12 mouse cellular contexts compared by ENCODE assay signal in genomic region chr12:104422615-104423392, GRCm38 (mm10). TPM values are rescaled to one million over a fixed set of nuclear protein-coding genes. Genes with fewer than 3 reads are reported as not detected.
DNase-seq lines count a peak whose midpoint lies in the region; ATAC-seq and TF ChIP-seq lines count a peak whose summit lies in the region.
"Had no signal": no experiment of that assay in that cellular context is flagged by ENCODE, and none has a peak within 500 bp of the region (broad histone marks: within the 10 kb centered on the region; RNA-seq: fewer than 3 reads in every experiment).

No protein-coding gene starts in this region.

- H3K27ac ChIP-seq in limb, embryonic 15.5 days: no peak overlapping the region; the same call in 1 of the 2 replicates
- no peak overlapping the region for H3K27ac ChIP-seq in liver, embryonic 12.5 days
- H3K27ac ChIP-seq: forebrain, embryonic 12.5 days had no signal

- TF ChIP-seq POLR2A in lung, adult 2 months (IDR thresholded peaks at IDR 0.05; ENCODE audit: borderline replicate concordance, extremely low read depth, low read depth, low read length): no peak

- WGBS in lung, adult 2 months: 51% methylated on average over 11 of the region's 11 CpGs
- WGBS in limb, embryonic 15.5 days: 52% methylated on average over 11 of the region's 11 CpGs
- WGBS in liver, embryonic 12.5 days (ENCODE audit: insufficient replicate concordance): 73% methylated on average over 11 of the region's 11 CpGs

- no peaks in the 10 kb centered on the region for H3K4me1 ChIP-seq in lung, adult 2 months (ENCODE audit: control insufficient read depth, insufficient read depth, low read length)
- H3K4me1 ChIP-seq in limb, embryonic 15.5 days: peaks cover 21% of the 10 kb centered on the region
- no peaks in the 10 kb centered on the region for H3K4me1 ChIP-seq in liver, embryonic 12.5 days
- H3K4me1 ChIP-seq: forebrain, embryonic 12.5 days had no signal

- no peak overlapping the region for H3K4me2 ChIP-seq in limb, embryonic 15.5 days
- no peak overlapping the region for H3K4me2 ChIP-seq in liver, embryonic 12.5 days
- H3K4me2 ChIP-seq: forebrain, embryonic 12.5 days had no signal

- H3K36me3 ChIP-seq in limb, embryonic 15.5 days: no peaks in the 10 kb centered on the region
- no peaks in the 10 kb centered on the region for H3K36me3 ChIP-seq in liver, embryonic 12.5 days
- H3K36me3 ChIP-seq: forebrain, embryonic 12.5 days had no signal

- H3K4me3 ChIP-seq in lung, adult 2 months (replicated peaks; ENCODE audit: extremely low read depth, low read depth, low read length): no peak overlapping the region
- H3K4me3 ChIP-seq in limb, embryonic 15.5 days: no peak overlapping the region
- no peak overlapping the region for H3K4me3 ChIP-seq in liver, embryonic 12.5 days
- H3K4me3 ChIP-seq: forebrain, embryonic 12.5 days had no signal

- ATAC-seq in limb, embryonic 15.5 days (ENCODE audit: insufficient number of reproducible peaks, low FRiP score, low TSS enrichment, low read depth): peak; percentile 63
- no peak for ATAC-seq in liver, embryonic 12.5 days

- no peak for TF ChIP-seq CTCF in lung, adult 2 months (IDR thresholded peaks at IDR 0.05; ENCODE audit: insufficient read depth, low read length)

- DNase-seq in adrenal gland, adult 2 months: peak; percentile 57
- DNase-seq in adrenal gland, adult 18-20 months (ENCODE audit: low spot score in 2 of 2): no peak
- DNase-seq in lung, postnatal 10 days: peak; percentile 35
- DNase-seq in lung, adult 2 months: no peak
- peak; percentile 37 for DNase-seq in kidney, adult 11 months
- DNase-seq in cerebellum, postnatal 25 days: no peak

- H3K9ac ChIP-seq in limb, embryonic 15.5 days: no peak overlapping the region
- H3K9ac ChIP-seq in liver, embryonic 12.5 days: no peak overlapping the region
- H3K9ac ChIP-seq: forebrain, embryonic 12.5 days had no signal

- 0 out of 2 replicates have a peak, but pooled peaks cover 6% of the 10 kb centered on the region for H3K27me3 ChIP-seq in limb, embryonic 15.5 days
- H3K27me3 ChIP-seq in liver, embryonic 12.5 days (replicated peaks): peaks cover 4% of the 10 kb centered on the region; the same call in 1 of the 2 replicates

- H3K9me3 ChIP-seq in limb, embryonic 15.5 days: no peaks in the 10 kb centered on the region
- H3K9me3 ChIP-seq in liver, embryonic 12.5 days (replicated peaks): no peaks in the 10 kb centered on the region
- H3K9me3 ChIP-seq: forebrain, embryonic 12.5 days had no signal

RNA-seq across cellular contexts. Expression of gene Serpina3n, which starts 16.3 kb away (rescaled TPM):
- total RNA-seq in adrenal gland, adult 2 months (2021): 10 to 100 TPM in 1 of 2 experiments, 1 to 10 TPM in 1; 8.2 to 21.9 TPM
- 14.3 and 14.4 TPM in 2 replicates for polyA plus RNA-seq in adrenal gland, adult 2 months (2012; rRNA removed)
- total RNA-seq in adrenal gland, adult 18-20 months (2021): 10 to 100 TPM in 1 of 2 experiments, 1 to 10 TPM in 1; 6.0 to 33.8 TPM
- polyA plus RNA-seq in lung, adult 2 months (2012; rRNA removed): 106 and 130 TPM in 2 replicates
- 0.95 and 1.3 TPM in 2 replicates for polyA plus RNA-seq in limb, embryonic 15.5 days (2015; fragmentation: Nextera tagmentation; extraction: Ambion mirVana)
- polyA plus RNA-seq in liver, embryonic 12.5 days (2016; fragmentation: Nextera tagmentation; extraction: Ambion mirVana): not detected in 2 replicates
- polyA plus RNA-seq: C2C12; forebrain, embryonic 12.5 days had no signal

RNA-seq across cellular contexts. Expression of gene Gsc, which starts 50.3 kb away (rescaled TPM):
- not detected for total RNA-seq in adrenal gland, adult 2 months (2021)
- polyA plus RNA-seq in adrenal gland, adult 2 months (2012; rRNA removed): 0.08 and 0.32 TPM in 2 replicates
- total RNA-seq in adrenal gland, adult 18-20 months (2021): not detected
- polyA plus RNA-seq in lung, adult 2 months (2012; rRNA removed): 0.08 and 0.95 TPM in 2 replicates
- 4.2 and 7.2 TPM in 2 replicates for polyA plus RNA-seq in limb, embryonic 15.5 days (2015; fragmentation: Nextera tagmentation; extraction: Ambion mirVana)
- polyA plus RNA-seq in liver, embryonic 12.5 days (2016; fragmentation: Nextera tagmentation; extraction: Ambion mirVana): 0.13 TPM in 1 of 2 replicates, not detected in the other
- total RNA-seq: heart, postnatal 14 days; layer of hippocampus, postnatal 10 days had no signal
- polyA plus RNA-seq: C2C12 had no signal

Comparison
In these comparisons a context has a peak if more than half of its experiments do, and no peak if none do; other contexts are left out.
1. DNase-seq: peak in adrenal gland, adult 2 months (single experiment), lung, postnatal 10 days (single experiment) and kidney, adult 11 months (single experiment); none in adrenal gland, adult 18-20 months (0 of 2), lung, adult 2 months (single experiment) and cerebellum, postnatal 25 days (0 of 2).